Mouse (Mus musculus) hindbrain, embryonic 16.5 days (tissue): ENCODE data around the gene Abcc1. TPM values are rescaled to one million over a fixed set of nuclear protein-coding genes. Genes with fewer than 3 reads are reported as not detected.
A peak's percentile ranks its signal among the peaks of the same experiment; 100 is the strongest.

ENCODE experiments used
- ATAC-seq: fragments of 200-750 bp; cut with Nextera tagmentation; 2 replicates; pipeline ENCODE4 v1.8.0; 2017; ENCODE audit warnings: moderate TSS enrichment, moderate library complexity
- H3K27ac ChIP-seq: fragments of 300-500 bp; sonication (generic); 2 replicates; pipeline ENCODE4 v1.5.1; 2014; ENCODE audit warnings: low read depth, mild to moderate bottlenecking, control low read depth, low read length, moderate library complexity
- H3K27me3 ChIP-seq: fragments of 300-500 bp; sonication (generic); replicated peaks from 2 replicates; pipeline ENCODE4 v1.6.1; 2014; ENCODE audit warnings: low read length; ENCODE audit not compliant: control insufficient read depth, insufficient read depth
- H3K36me3 ChIP-seq: fragments of 300-500 bp; sonication (generic); 2 replicates; pipeline ENCODE4 v1.6.1; 2014; ENCODE audit warnings: mild to moderate bottlenecking, low read length, moderate library complexity, mixed read lengths; ENCODE audit not compliant: control insufficient read depth, insufficient read depth
- H3K4me1 ChIP-seq: fragments of 300-500 bp; sonication (generic); 2 replicates; pipeline ENCODE4 v1.6.1; 2014; ENCODE audit warnings: low read depth, low read length; ENCODE audit not compliant: control insufficient read depth, insufficient read depth
- H3K4me2 ChIP-seq: fragments of 300-500 bp; sonication (generic); 2 replicates; pipeline ENCODE4 v1.6.1; 2014; ENCODE audit warnings: mild to moderate bottlenecking, low read length, control low read depth, moderate library complexity
- H3K4me3 ChIP-seq: fragments of 300-500 bp; sonication (generic); 2 replicates; pipeline ENCODE4 v1.5.1; 2014; ENCODE audit warnings: mild to moderate bottlenecking, low read length, control low read depth, moderate library complexity
- H3K9ac ChIP-seq: fragments of 300-500 bp; sonication (generic); 2 replicates; pipeline ENCODE4 v1.6.1; 2014; ENCODE audit warnings: low read depth, mild to moderate bottlenecking, control low read depth, low read length, moderate library complexity
- H3K9me3 ChIP-seq: fragments of 300-500 bp; sonication (generic); 2 replicates; pipeline ENCODE4 v1.6.1; 2014; ENCODE audit warnings: mild to moderate bottlenecking, low read length, moderate library complexity; ENCODE audit not compliant: control insufficient read depth
- WGBS: fragments of 180-500 bp; shearing (Covaris S2); extraction: QIAGEN DNeasy Blood & Tissue Kit; methylation state at CpG from one replicate; pipeline ENCODE4 v1.1.7; 2014; 5-methylcytosine and 5-hydroxymethylcytosine counted together
- polyA plus RNA-seq: library from polyadenylated mRNA; unstranded; fragments of >200 nt; fragmentation: Nextera tagmentation; extraction: Ambion mirVana; gene quantifications from 2 replicates; pipeline ENCODE4 v1.2.1, GENCODE M21; 2015

Abcc1 gene
- polyA plus RNA-seq, 1 experiment from 2014 or later: 8.9 TPM

- H3K27ac ChIP-seq: no peak overlapping the region
- ATAC-seq: no peak
- no peak overlapping the region for H3K4me3 ChIP-seq
- 94% methylated on average over 2 of the region's 2 CpGs for WGBS
- H3K4me1 ChIP-seq: no peaks in the 10 kb centered on the region
- no peaks in the 10 kb centered on the region for H3K27me3 ChIP-seq
- 0 out of 2 replicates have a peak, but pooled peaks cover 2% of the 10 kb centered on the region for H3K36me3 ChIP-seq
- H3K9me3 ChIP-seq: no peaks in the 10 kb centered on the region
- H3K9ac ChIP-seq: no peak overlapping the region
- no peak overlapping the region for H3K4me2 ChIP-seq
Measured at GRCm38 (mm10) chr16:14439801-14440614, 78.7 kb downstream of the Abcc1 start.

GRCm38 (mm10) chr16:14444059-14444855 is 82.9 kb downstream of the Abcc1 start:
- no peaks in the 10 kb centered on the region for H3K27me3 ChIP-seq

GRCm38 (mm10) chr16:14445197-14445596 is 83.8 kb downstream of the Abcc1 start:
- no peaks in the 10 kb centered on the region for H3K9me3 ChIP-seq
- no peak for ATAC-seq
- H3K9ac ChIP-seq: no peak overlapping the region
- no peak overlapping the region for H3K4me3 ChIP-seq
- H3K27ac ChIP-seq: no peak overlapping the region
- H3K4me1 ChIP-seq: no peaks in the 10 kb centered on the region
- WGBS: 80% methylated on average over 6 of the region's 6 CpGs
- peaks cover 9% of the 10 kb centered on the region; the same call in 1 of the 2 replicates for H3K36me3 ChIP-seq
- no peak overlapping the region for H3K4me2 ChIP-seq
- H3K27me3 ChIP-seq: no peaks in the 10 kb centered on the region

More at GRCm38 (mm10) chr16:14444059-14444855, 82.9 kb downstream of the Abcc1 start:
- no peak overlapping the region for H3K4me2 ChIP-seq
- no peak for ATAC-seq
- H3K9me3 ChIP-seq: no peaks in the 10 kb centered on the region
- H3K4me1 ChIP-seq: no peaks in the 10 kb centered on the region
- H3K4me3 ChIP-seq: no peak overlapping the region
- 66% methylated on average over 6 of the region's 6 CpGs for WGBS
- no peak overlapping the region for H3K9ac ChIP-seq
- H3K27ac ChIP-seq: no peak overlapping the region
- H3K36me3 ChIP-seq: peaks cover 9% of the 10 kb centered on the region; the same call in 1 of the 2 replicates

- H3K4me2 ChIP-seq: no peak overlapping the region
- H3K27me3 ChIP-seq: no peaks in the 10 kb centered on the region
- H3K4me3 ChIP-seq: no peak overlapping the region
- WGBS: 91% methylated on average over 4 of the region's 4 CpGs
- no peak overlapping the region for H3K27ac ChIP-seq
- H3K9ac ChIP-seq: no peak overlapping the region
- no peaks in the 10 kb centered on the region for H3K9me3 ChIP-seq
- no peaks in the 10 kb centered on the region for H3K4me1 ChIP-seq
- H3K36me3 ChIP-seq: peaks cover 9% of the 10 kb centered on the region; the same call in 1 of the 2 replicates
- no peak for ATAC-seq
Measured at GRCm38 (mm10) chr16:14447366-14447765, 86.0 kb downstream of the Abcc1 start.

- 97% methylated on average over 8 of the region's 8 CpGs for WGBS
- Histone ChIP-seq H3K36me3 (peaks cover 9% of the 10 kb centered on the region; the same call in 1 of the 2 replicates), H3K9ac (no peak overlapping the region), H3K27me3 (no peaks in the 10 kb centered on the region), H3K27ac (no peak overlapping the region), H3K4me1 (no peaks in the 10 kb centered on the region), H3K4me3 (no peak overlapping the region), H3K4me2 (no peak overlapping the region), H3K9me3 (no peaks in the 10 kb centered on the region)
- ATAC-seq: no peak
Measured at GRCm38 (mm10) chr16:14448307-14448706, 86.9 kb downstream of the Abcc1 start.

- ATAC-seq: no peak
- Histone ChIP-seq H3K36me3 (peaks cover 10% of the 10 kb centered on the region), H3K4me1 (no peaks in the 10 kb centered on the region), H3K4me3 (no peak overlapping the region), H3K27ac (no peak overlapping the region), H3K4me2 (no peak overlapping the region), H3K9me3 (no peaks in the 10 kb centered on the region), H3K27me3 (no peaks in the 10 kb centered on the region), H3K9ac (no peak overlapping the region)
- WGBS: 92% methylated on average over 4 of the region's 4 CpGs
Measured at GRCm38 (mm10) chr16:14449861-14450260, 88.5 kb downstream of the Abcc1 start.

GRCm38 (mm10) chr16:14451374-14452046 is 90.2 kb downstream of the Abcc1 start:
- Histone ChIP-seq H3K27me3 (no peaks in the 10 kb centered on the region), H3K36me3 (peaks cover 6% of the 10 kb centered on the region), H3K4me2 (no peak overlapping the region), H3K9ac (no peak overlapping the region), H3K4me1 (no peaks in the 10 kb centered on the region), H3K9me3 (no peaks in the 10 kb centered on the region), H3K27ac (no peak overlapping the region), H3K4me3 (no peak overlapping the region)
- peak; percentile 66 for ATAC-seq
- whole genome bisulfite sequencing: 75% methylated on average over 5 of the region's 5 CpGs

GRCm38 (mm10) chr16:14462535-14462934 is 101.2 kb downstream of the Abcc1 start:
- Histone ChIP-seq H3K9me3 (no peaks in the 10 kb centered on the region), H3K27ac (no peak overlapping the region), H3K9ac (no peak overlapping the region), H3K4me3 (no peak overlapping the region), H3K4me1 (no peaks in the 10 kb centered on the region), H3K36me3 (peaks cover 13% of the 10 kb centered on the region), H3K4me2 (no peak overlapping the region), H3K27me3 (no peaks in the 10 kb centered on the region)
- no peak for ATAC-seq
- WGBS: 94% methylated on average over 2 of the region's 2 CpGs

- no peaks in the 10 kb centered on the region for H3K4me1 ChIP-seq
- WGBS: 93% methylated on average over 6 of the region's 6 CpGs
- no peak overlapping the region for H3K9ac ChIP-seq
- no peaks in the 10 kb centered on the region for H3K27me3 ChIP-seq
- H3K9me3 ChIP-seq: no peaks in the 10 kb centered on the region
- no peak overlapping the region for H3K4me3 ChIP-seq
- no peak for ATAC-seq
- no peak overlapping the region for H3K27ac ChIP-seq
- H3K4me2 ChIP-seq: no peak overlapping the region
- peaks cover 19% of the 10 kb centered on the region for H3K36me3 ChIP-seq
Measured at GRCm38 (mm10) chr16:14465016-14465415, 103.7 kb downstream of the Abcc1 start.
